Mouse (Mus musculus) right cerebral cortex, adult 18-20 months (tissue): Measurements from ENCODE around the gene Ccdc28b.

ENCODE experiments used
- DNase-seq: peaks from one replicate; pipeline ENCODE4 v3.0.0; 2022; ENCODE audit warnings: mixed read lengths

Ccdc28b gene

GRCm38 (mm10) chr4:129584370-129584769, 39.4 kb downstream of the Ccdc28b start:
- no peak for DNase-seq

- no peak for DNase-seq
Observed at GRCm38 (mm10) chr4:129582251-129582650, 41.5 kb downstream of the Ccdc28b start.

GRCm38 (mm10) chr4:129580347-129580746, 43.4 kb downstream of the Ccdc28b start:
- no peak for DNase-seq

GRCm38 (mm10) chr4:129578466-129578865, 45.3 kb downstream of the Ccdc28b start, which contains the start of gene Fam167b:
TSS of gene Fam167b (minus strand) at chr4:129578549.
- no peak for DNase-seq

- no peak for DNase-seq
Observed at GRCm38 (mm10) chr4:129577688-129578087, 46.1 kb downstream of the Ccdc28b start.

- peak; percentile 40 for DNase-seq
Observed at GRCm38 (mm10) chr4:129576863-129577491, 46.8 kb downstream of the Ccdc28b start.

- no peak for DNase-seq
Observed at GRCm38 (mm10) chr4:129575171-129575844, 48.4 kb downstream of the Ccdc28b start.

GRCm38 (mm10) chr4:129573430-129573829, 50.3 kb downstream of the Ccdc28b start, which contains the start of gene Lck:
TSS of gene Lck (minus strand) at chr4:129573641.
- no peak for DNase-seq

GRCm38 (mm10) chr4:129573093-129573370, 50.7 kb downstream of the Ccdc28b start:
- DNase-seq: no peak

GRCm38 (mm10) chr4:129572236-129573092, 51.3 kb downstream of the Ccdc28b start:
- DNase-seq: no peak

- no peak for DNase-seq
Observed at GRCm38 (mm10) chr4:129571551-129572084, 52.1 kb downstream of the Ccdc28b start.

GRCm38 (mm10) chr4:129570028-129570427, 53.7 kb downstream of the Ccdc28b start:
- DNase-seq: no peak
